Mouse (Mus musculus) midbrain, postnatal 0 days (tissue): ENCODE measurements around the gene Olfr1042. TPM values are rescaled to one million over a fixed set of nuclear protein-coding genes. Genes with fewer than 3 reads are reported as not detected.

ENCODE experiments used
- ATAC-seq: fragments of 200-750 bp; cut with Nextera tagmentation; 2 replicates; pipeline ENCODE4 v1.8.0; 2017; ENCODE audit warnings: moderate number of reproducible peaks, mild to moderate bottlenecking, moderate TSS enrichment, moderate library complexity; ENCODE audit not compliant: low FRiP score
- DNase-seq: peaks from one replicate; pipeline ENCODE4 v3.0.0-alpha.2; 2015; ENCODE audit warnings: low spot score
- H3K27ac ChIP-seq: fragments of 300-500 bp; sonication (generic); 2 replicates; pipeline ENCODE4 v1.5.1; 2014; ENCODE audit warnings: low read depth, mild to moderate bottlenecking, low read length, mixed read lengths
- H3K27me3 ChIP-seq: fragments of 300-500 bp; sonication (generic); 2 replicates; pipeline ENCODE4 v1.6.1; 2014; ENCODE audit warnings: low read length, control low read depth, mixed read lengths; ENCODE audit not compliant: insufficient read depth
- H3K36me3 ChIP-seq: fragments of 300-500 bp; sonication (generic); 2 replicates; pipeline ENCODE4 v1.6.1; 2014; ENCODE audit warnings: low read length, control low read depth, mixed read lengths; ENCODE audit not compliant: insufficient read depth
- H3K4me1 ChIP-seq: fragments of 300-500 bp; sonication (generic); 2 replicates; pipeline ENCODE4 v1.6.1; 2014; ENCODE audit warnings: mild to moderate bottlenecking, control low read depth, antibody characterized with exemption, low read length, mixed read lengths; ENCODE audit not compliant: insufficient read depth
- H3K4me2 ChIP-seq: fragments of 300-500 bp; sonication (generic); 2 replicates; pipeline ENCODE4 v1.6.1; 2014; ENCODE audit warnings: low read depth, mild to moderate bottlenecking, low read length, mixed read lengths; ENCODE audit not compliant: poor library complexity, severe bottlenecking
- H3K4me3 ChIP-seq: fragments of 300-500 bp; sonication (generic); 2 replicates; pipeline ENCODE4 v1.5.1; 2014; ENCODE audit warnings: low read depth, mild to moderate bottlenecking, low read length, moderate library complexity
- H3K9ac ChIP-seq: fragments of 300-500 bp; sonication (generic); replicated peaks from 2 replicates; pipeline ENCODE4 v1.6.1; 2014; ENCODE audit warnings: mild to moderate bottlenecking, low read length, moderate library complexity, mixed read lengths; ENCODE audit not compliant: poor library complexity, severe bottlenecking
- H3K9me3 ChIP-seq: fragments of 300-500 bp; sonication (generic); 2 replicates; pipeline ENCODE4 v1.6.1; 2016; ENCODE audit warnings: low read length, control low read depth
- CTCF ChIP-seq: IDR thresholded peaks from 2 replicates; pipeline ENCODE4 v1.5.1; 2016; ENCODE audit warnings: antibody characterized with exemption, mild to moderate bottlenecking
- WGBS: fragments of 180-500 bp; shearing (Covaris S2); extraction: QIAGEN DNeasy Blood & Tissue Kit; methylation state at CpG from one replicate; pipeline ENCODE4 v1.1.7; 2014; 5-methylcytosine and 5-hydroxymethylcytosine counted together
- polyA plus RNA-seq: library from polyadenylated mRNA; unstranded; fragments of >200 nt; fragmentation: Nextera tagmentation; extraction: Ambion mirVana; gene quantifications from 2 replicates; pipeline ENCODE4 v1.2.1, GENCODE M21; 2015
- total RNA-seq: library from RNA; depleted of rRNA; stranded (reverse); fragments of >200 nt; gene quantifications from 2 replicates; pipeline ENCODE4 v1.2.3, GENCODE M21; 2014; rRNA removed

The Olfr1042 gene
- total and polyA plus RNA-seq, 2 experiments from 2014 or later: not detected

DNA sequence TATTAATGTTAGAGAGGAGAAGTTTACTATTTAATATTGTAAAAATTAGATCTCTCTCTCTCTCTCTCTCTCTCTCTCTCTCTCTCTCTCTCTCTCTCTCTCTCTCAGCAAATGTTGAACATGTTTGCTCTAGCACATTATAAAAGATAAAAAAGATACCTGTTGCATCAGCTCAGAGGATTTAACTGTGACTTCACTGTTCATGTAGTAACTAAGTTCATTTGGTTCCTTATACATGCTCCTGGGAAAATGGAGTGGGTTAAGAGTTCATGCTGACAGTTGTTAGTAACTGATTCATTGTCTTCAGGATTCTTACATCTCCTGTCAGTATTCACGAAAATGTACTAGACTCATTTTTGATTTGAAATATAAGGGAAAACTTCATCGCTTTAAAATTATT lies 5.8 kb upstream of the Olfr1042 start, which contains the start of gene Olfr1043:
Gene Olfr1043, minus strand, starts transcription at position 101 of the 400 bp plus-strand sequence.
- Histone ChIP-seq H3K27ac (no peak within 1 kb of the TSS), H3K9ac (no peak within 1 kb of the TSS), H3K9me3 (no peaks in the 10 kb centered on the region), H3K4me3 (no peak within 1 kb of the TSS), H3K36me3 (no peaks in the 10 kb centered on the region), H3K4me1 (no peaks in the 10 kb centered on the region), H3K4me2 (no peak within 1 kb of the TSS), H3K27me3 (no peaks in the 10 kb centered on the region)
- TF ChIP-seq CTCF: no peak
- no peak for ATAC-seq
- no peak for DNase-seq
- WGBS: 91% methylated on average over 2 of the region's 2 CpGs

GRCm38 (mm10) chr2:86146632-86147031 lies 15.0 kb downstream of the Olfr1042 start, which contains the start of gene Olfr1040:
Gene Olfr1040 (minus strand): TSS chr2:86146732.
- ATAC-seq: no peak
- WGBS: 88% methylated on average over 1 of the region's 1 CpGs
- H3K9ac ChIP-seq: no peak within 1 kb of the TSS
- H3K36me3 ChIP-seq: no peaks in the 10 kb centered on the region
- no peaks in the 10 kb centered on the region for H3K4me1 ChIP-seq
- H3K4me2 ChIP-seq: no peak within 1 kb of the TSS
- H3K4me3 ChIP-seq: no peak within 1 kb of the TSS
- no peaks in the 10 kb centered on the region for H3K9me3 ChIP-seq
- H3K27me3 ChIP-seq: no peaks in the 10 kb centered on the region
- H3K27ac ChIP-seq: no peak within 1 kb of the TSS
- DNase-seq: no peak
- no peak for TF ChIP-seq CTCF

DNA sequence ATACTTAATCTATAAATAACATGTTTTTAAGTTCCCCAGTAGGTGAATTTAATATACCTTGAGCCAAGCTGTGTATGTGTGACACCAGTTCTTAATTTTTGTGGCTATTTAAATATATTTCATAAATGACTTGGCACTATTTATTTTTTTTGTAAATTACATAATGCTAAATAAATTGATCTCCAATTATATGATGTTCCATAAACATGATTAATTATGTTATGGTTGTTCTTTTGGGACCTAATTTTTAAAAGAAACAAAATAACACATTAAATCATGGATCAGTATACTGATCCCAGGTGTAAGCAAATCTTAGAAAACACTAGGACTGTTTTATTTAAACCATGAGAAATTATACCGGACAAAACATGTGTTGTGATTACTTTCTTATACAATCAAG lies 25.8 kb downstream of the Olfr1042 start, which contains the start of gene Olfr1039:
Gene Olfr1039, minus strand, starts transcription at position 101 of the 400 bp plus-strand sequence.
- Histone ChIP-seq H3K27ac (no peak within 1 kb of the TSS), H3K27me3 (no peaks in the 10 kb centered on the region), H3K36me3 (no peaks in the 10 kb centered on the region), H3K4me2 (no peak within 1 kb of the TSS), H3K4me3 (no peak within 1 kb of the TSS), H3K4me1 (no peaks in the 10 kb centered on the region), H3K9ac (no peak within 1 kb of the TSS), H3K9me3 (no peaks in the 10 kb centered on the region)
- 97% methylated on average over 1 of the region's 1 CpGs for WGBS
- DNase-seq: no peak
- ATAC-seq: no peak
- no peak for TF ChIP-seq CTCF

Other genes starting within 250 kb of the Olfr1042 start
- gene Olfr1025-ps1, start 246.6 kb downstream of the Olfr1042 start, total RNA-seq: not detected in 2 replicates
- gene Olfr1025-ps1, start 246.6 kb downstream of the Olfr1042 start, polyA plus RNA-seq: 0.11 TPM in 1 of 2 replicates, not detected in the other
- not detected in 2 replicates for gene Olfr1026, start 240.3 kb downstream of the Olfr1042 start, total RNA-seq
- not detected in 2 replicates for gene Olfr1026, start 240.3 kb downstream of the Olfr1042 start, polyA plus RNA-seq
- gene Olfr1028, start 211.4 kb downstream of the Olfr1042 start, total RNA-seq: not detected in 2 replicates
- not detected in 2 replicates for gene Olfr1028, start 211.4 kb downstream of the Olfr1042 start, polyA plus RNA-seq
- not detected in 2 replicates for gene Olfr1029, start 187.9 kb downstream of the Olfr1042 start, total RNA-seq
- not detected in 2 replicates for gene Olfr1029, start 187.9 kb downstream of the Olfr1042 start, polyA plus RNA-seq
- not detected in 2 replicates for gene Olfr1030, start 182.6 kb downstream of the Olfr1042 start, total RNA-seq
- not detected in 2 replicates for gene Olfr1030, start 182.6 kb downstream of the Olfr1042 start, polyA plus RNA-seq
- gene Olfr1031, start 171.5 kb downstream of the Olfr1042 start, total RNA-seq: not detected in 2 replicates
- not detected in 2 replicates for gene Olfr1031, start 171.5 kb downstream of the Olfr1042 start, polyA plus RNA-seq
- not detected in 2 replicates for gene Olfr1032, start 156.3 kb downstream of the Olfr1042 start, total RNA-seq
- gene Olfr1032, start 156.3 kb downstream of the Olfr1042 start, polyA plus RNA-seq: not detected in 2 replicates
- gene Olfr1033, start 141.2 kb downstream of the Olfr1042 start, total RNA-seq: 0.11 and 0.24 TPM in 2 replicates
- not detected in 2 replicates for gene Olfr1033, start 141.2 kb downstream of the Olfr1042 start, polyA plus RNA-seq
- 0.19 TPM in 1 of 2 replicates, not detected in the other for gene Olfr1034, start 116.0 kb downstream of the Olfr1042 start, total RNA-seq
- gene Olfr1034, start 116.0 kb downstream of the Olfr1042 start, polyA plus RNA-seq: not detected in 2 replicates
- gene Olfr1036, start 87.8 kb downstream of the Olfr1042 start, total RNA-seq: not detected in 2 replicates
- not detected in 2 replicates for gene Olfr1036, start 87.8 kb downstream of the Olfr1042 start, polyA plus RNA-seq
- gene Olfr1037, start 74.5 kb downstream of the Olfr1042 start, total RNA-seq: not detected in 2 replicates
- not detected in 2 replicates for gene Olfr1037, start 74.5 kb downstream of the Olfr1042 start, polyA plus RNA-seq
- not detected in 2 replicates for gene Olfr1039, start 25.9 kb downstream of the Olfr1042 start, total RNA-seq
- not detected in 2 replicates for gene Olfr1039, start 25.9 kb downstream of the Olfr1042 start, polyA plus RNA-seq
- gene Olfr1040, start 15.1 kb downstream of the Olfr1042 start, total RNA-seq: not detected in 2 replicates
- gene Olfr1040, start 15.1 kb downstream of the Olfr1042 start, polyA plus RNA-seq: not detected in 2 replicates
- not detected in 2 replicates for gene Olfr1043, start 5.7 kb upstream of the Olfr1042 start, total RNA-seq
- not detected in 2 replicates for gene Olfr1043, start 5.7 kb upstream of the Olfr1042 start, polyA plus RNA-seq
- gene Olfr1044, start 16.0 kb upstream of the Olfr1042 start, total RNA-seq: not detected in 2 replicates
- gene Olfr1044, start 16.0 kb upstream of the Olfr1042 start, polyA plus RNA-seq: not detected in 2 replicates
- not detected in 2 replicates for gene Olfr52, start 23.8 kb upstream of the Olfr1042 start, total RNA-seq
- gene Olfr52, start 23.8 kb upstream of the Olfr1042 start, polyA plus RNA-seq: not detected in 2 replicates
- gene Olfr1045, start 41.2 kb upstream of the Olfr1042 start, total RNA-seq: not detected in 2 replicates
- gene Olfr1045, start 41.2 kb upstream of the Olfr1042 start, polyA plus RNA-seq: not detected in 2 replicates
- not detected in 2 replicates for gene Olfr1046, start 57.5 kb upstream of the Olfr1042 start, total RNA-seq
- gene Olfr1046, start 57.5 kb upstream of the Olfr1042 start, polyA plus RNA-seq: not detected in 2 replicates
- gene Olfr1047, start 69.6 kb upstream of the Olfr1042 start, total RNA-seq: not detected in 2 replicates
- not detected in 2 replicates for gene Olfr1047, start 69.6 kb upstream of the Olfr1042 start, polyA plus RNA-seq
- gene Olfr1048, start 78.5 kb upstream of the Olfr1042 start, total RNA-seq: not detected in 2 replicates
- gene Olfr1048, start 78.5 kb upstream of the Olfr1042 start, polyA plus RNA-seq: not detected in 2 replicates
- gene Olfr1049, start 96.5 kb upstream of the Olfr1042 start, total RNA-seq: not detected in 2 replicates
- gene Olfr1049, start 96.5 kb upstream of the Olfr1042 start, polyA plus RNA-seq: not detected in 2 replicates
- not detected in 2 replicates for gene Olfr1051, start 117.2 kb upstream of the Olfr1042 start, total RNA-seq
- not detected in 2 replicates for gene Olfr1051, start 117.2 kb upstream of the Olfr1042 start, polyA plus RNA-seq
- gene Olfr1052, start 130.6 kb upstream of the Olfr1042 start, total RNA-seq: not detected in 2 replicates
- gene Olfr1052, start 130.6 kb upstream of the Olfr1042 start, polyA plus RNA-seq: not detected in 2 replicates
- gene Olfr1053, start 153.4 kb upstream of the Olfr1042 start, total RNA-seq: not detected in 2 replicates
- not detected in 2 replicates for gene Olfr1053, start 153.4 kb upstream of the Olfr1042 start, polyA plus RNA-seq
- not detected in 2 replicates for gene Olfr1054, start 173.6 kb upstream of the Olfr1042 start, total RNA-seq
- gene Olfr1054, start 173.6 kb upstream of the Olfr1042 start, polyA plus RNA-seq: not detected in 2 replicates
- gene Olfr1055, start 188.4 kb upstream of the Olfr1042 start, total RNA-seq: not detected in 2 replicates
- gene Olfr1055, start 188.4 kb upstream of the Olfr1042 start, polyA plus RNA-seq: not detected in 2 replicates
- not detected in 2 replicates for gene Olfr1056, start 200.6 kb upstream of the Olfr1042 start, total RNA-seq
- gene Olfr1056, start 200.6 kb upstream of the Olfr1042 start, polyA plus RNA-seq: not detected in 2 replicates
- gene Olfr1057, start 216.6 kb upstream of the Olfr1042 start, total RNA-seq: not detected in 2 replicates
- not detected in 2 replicates for gene Olfr1057, start 216.6 kb upstream of the Olfr1042 start, polyA plus RNA-seq
- gene Olfr1058, start 226.7 kb upstream of the Olfr1042 start, total RNA-seq: not detected in 2 replicates
- gene Olfr1058, start 226.7 kb upstream of the Olfr1042 start, polyA plus RNA-seq: not detected in 2 replicates